Mouse (Mus musculus): ENCODE measurements at regions not wholly inside any gene's neighbourhood (a gene's known extent, or its start where the extent isn't known, plus 50 kb on each side); places are given as distances from the start of the nearest gene placed in this dataset.

- TF ChIP-seq CTCF (conservative IDR thresholded peaks at IDR 0.05; ENCODE audit: low read length) (no peak), NANOG (IDR thresholded peaks at IDR 0.05; ENCODE audit: borderline replicate concordance, low read length) (no peak), POU5F1 (IDR thresholded peaks at IDR 0.05; ENCODE audit: borderline replicate concordance, low read length) (no peak)
Measured at GRCm38 (mm10) chr1:80822185-80822584, 63.9 kb upstream of the Dock10 start.

All from E14TG2a.4 (cell line).